Mouse (Mus musculus): ENCODE results near the gene Trim8. TPM values are rescaled to one million over a fixed set of nuclear protein-coding genes. Genes with fewer than 3 reads are reported as not detected.
A peak's percentile ranks its signal among the peaks of the same experiment; 100 is the strongest.

Trim8 gene
- polyA plus RNA-seq, 1 experiment from 2014 or later = 22.0 TPM

DNA sequence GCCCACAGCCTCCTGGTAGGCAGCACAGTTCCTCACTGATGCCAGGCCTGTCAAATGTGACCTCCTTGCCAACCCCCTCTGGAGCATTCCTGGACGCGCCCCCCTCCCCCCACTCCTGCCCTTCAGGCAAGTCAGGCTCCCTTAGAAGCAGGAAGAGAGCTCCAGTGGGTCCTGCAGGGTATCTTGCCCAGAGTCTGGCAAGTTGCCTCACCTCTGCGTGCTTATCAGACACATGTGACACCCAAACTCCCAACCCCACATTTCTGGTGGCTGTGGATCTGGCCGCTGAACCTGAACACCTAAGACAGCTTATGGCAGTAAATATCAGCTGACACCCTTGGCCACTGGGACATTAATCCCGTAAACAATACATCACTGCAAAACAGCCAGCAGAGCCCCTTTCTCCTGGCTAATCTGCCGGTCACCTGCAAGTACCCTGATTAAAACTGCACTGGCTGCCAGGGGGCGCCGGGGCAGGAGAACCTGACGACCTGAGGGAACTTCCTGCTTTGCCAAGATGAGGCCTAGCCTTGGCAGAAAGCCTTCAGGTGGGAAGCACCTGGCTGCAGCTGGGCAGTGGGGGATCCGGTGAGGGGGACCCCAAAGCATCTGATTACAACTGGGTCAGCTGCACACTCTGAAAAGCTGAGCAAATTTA lies 30.7 kb downstream of the Trim8 start:
- no peak for DNase-seq (ENCODE audit: low spot score)

DNA sequence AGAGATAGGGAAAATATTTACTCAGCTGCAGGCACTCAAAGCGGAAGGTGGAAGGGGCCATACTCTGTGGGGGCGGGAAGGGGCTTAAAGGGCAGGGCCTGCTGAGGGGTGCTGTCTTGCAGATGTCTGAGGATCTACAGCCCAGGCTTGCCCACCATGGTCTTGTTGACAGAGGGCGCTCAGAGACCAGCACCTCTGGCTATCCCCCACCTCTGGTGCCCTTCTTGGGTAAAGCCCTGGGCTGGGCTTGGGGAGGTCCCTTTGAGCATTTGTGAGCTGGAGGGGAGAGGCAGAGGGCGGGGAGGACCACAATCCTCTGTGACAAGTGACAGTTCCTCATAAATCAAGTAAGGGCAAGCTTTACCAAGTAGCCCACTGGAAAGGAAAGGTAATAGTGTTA lies 31.6 kb downstream of the Trim8 start:
- Histone ChIP-seq H3K27ac (peak overlapping the region; percentile 92), H3K4me3 (no peak overlapping the region), H3K4me1 (peaks cover 69% of the 10 kb centered on the region), H3K9me3 (no peaks in the 10 kb centered on the region), H3K27me3 (ENCODE audit: insufficient read depth, poor library complexity, severe bottlenecking) (no peaks in the 10 kb centered on the region), H3K36me3 (peaks cover 7% of the 10 kb centered on the region; the same call in 1 of the 2 replicates)
- WGBS = 37% methylated on average over 4 of the region's 4 CpGs
- no peak for DNase-seq (ENCODE audit: low spot score)

More for the DNA sequence above, 30.7 kb downstream of the Trim8 start:
- Histone ChIP-seq H3K27me3 (ENCODE audit: insufficient read depth, poor library complexity, severe bottlenecking) (no peaks in the 10 kb centered on the region), H3K36me3 (peaks cover 7% of the 10 kb centered on the region; the same call in 1 of the 2 replicates), H3K27ac (peak overlapping the region; percentile 92), H3K9me3 (no peaks in the 10 kb centered on the region), H3K4me1 (peaks cover 78% of the 10 kb centered on the region), H3K4me3 (peak overlapping the region; percentile 29)
- 10% methylated on average over 10 of the region's 10 CpGs for WGBS

DNA sequence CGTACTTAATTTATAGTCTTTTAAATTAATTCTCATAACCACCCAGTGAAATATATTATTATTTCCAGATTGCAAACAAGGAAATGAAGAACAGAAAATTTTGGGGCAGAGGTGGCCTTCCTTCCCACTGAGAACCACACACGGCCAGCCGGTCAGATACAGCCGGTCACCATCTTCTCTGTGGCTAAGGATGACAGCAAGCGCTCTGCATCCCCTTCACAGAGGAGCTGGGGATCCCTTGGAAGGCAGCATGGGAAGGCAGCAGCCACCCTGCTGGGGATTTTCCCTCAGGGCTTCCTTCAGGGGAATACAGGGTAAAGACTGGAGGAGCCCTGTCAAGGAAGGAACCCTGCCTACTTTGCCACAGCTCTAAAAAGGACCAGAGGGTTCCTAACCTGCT lies 32.0 kb downstream of the Trim8 start:
- no peak overlapping the region for H3K4me3 ChIP-seq
- no peaks in the 10 kb centered on the region for H3K27me3 ChIP-seq (ENCODE audit: insufficient read depth, poor library complexity, severe bottlenecking)
- DNase-seq (ENCODE audit: low spot score) = no peak
- peak overlapping the region; percentile 50; the same call in 1 of the 2 replicates for H3K27ac ChIP-seq
- H3K9me3 ChIP-seq = no peaks in the 10 kb centered on the region
- peaks cover 7% of the 10 kb centered on the region; the same call in 1 of the 2 replicates for H3K36me3 ChIP-seq
- WGBS = 71% methylated on average over 5 of the region's 5 CpGs
- peaks cover 65% of the 10 kb centered on the region for H3K4me1 ChIP-seq

- Histone ChIP-seq H3K27me3 (ENCODE audit: insufficient read depth, poor library complexity, severe bottlenecking) (no peaks in the 10 kb centered on the region), H3K4me1 (peaks cover 54% of the 10 kb centered on the region), H3K36me3 (peaks cover 10% of the 10 kb centered on the region; the same call in 1 of the 2 replicates), H3K4me3 (no peak overlapping the region), H3K9me3 (no peaks in the 10 kb centered on the region), H3K27ac (peak overlapping the region; percentile 29; the same call in 1 of the 2 replicates)
- no peak for DNase-seq (ENCODE audit: low spot score)
- 34% methylated on average over 6 of the region's 6 CpGs for WGBS
Measured at GRCm38 (mm10) chr19:46534542-46535098, 33.1 kb downstream of the Trim8 start.

DNA sequence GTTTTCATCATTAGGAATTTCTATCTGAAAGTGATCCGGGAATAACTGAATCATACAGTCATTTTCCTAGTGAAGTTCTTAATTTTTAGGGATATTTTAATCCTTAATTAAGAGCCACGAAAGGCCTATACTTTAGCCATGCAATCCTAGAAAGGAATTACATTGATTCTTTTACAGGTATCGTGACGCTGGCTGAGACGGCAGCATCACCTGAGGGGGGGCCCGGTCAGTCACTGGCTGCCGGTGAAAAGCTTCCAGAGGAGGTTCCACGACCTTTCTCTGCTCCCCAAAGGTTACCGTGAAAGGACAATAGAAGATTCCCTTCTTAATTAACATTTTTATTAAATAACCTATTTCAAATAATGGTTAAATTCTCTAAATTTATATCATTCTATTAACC lies 35.9 kb downstream of the Trim8 start:
- DNase-seq (ENCODE audit: low spot score) = peak; percentile 62
- Histone ChIP-seq H3K9me3 (no peaks in the 10 kb centered on the region), H3K27me3 (ENCODE audit: insufficient read depth, poor library complexity, severe bottlenecking) (no peaks in the 10 kb centered on the region), H3K27ac (no peak overlapping the region), H3K36me3 (peaks cover 34% of the 10 kb centered on the region), H3K4me1 (peaks cover 26% of the 10 kb centered on the region), H3K4me3 (no peak overlapping the region)
- 90% methylated on average over 9 of the region's 9 CpGs for WGBS

DNA sequence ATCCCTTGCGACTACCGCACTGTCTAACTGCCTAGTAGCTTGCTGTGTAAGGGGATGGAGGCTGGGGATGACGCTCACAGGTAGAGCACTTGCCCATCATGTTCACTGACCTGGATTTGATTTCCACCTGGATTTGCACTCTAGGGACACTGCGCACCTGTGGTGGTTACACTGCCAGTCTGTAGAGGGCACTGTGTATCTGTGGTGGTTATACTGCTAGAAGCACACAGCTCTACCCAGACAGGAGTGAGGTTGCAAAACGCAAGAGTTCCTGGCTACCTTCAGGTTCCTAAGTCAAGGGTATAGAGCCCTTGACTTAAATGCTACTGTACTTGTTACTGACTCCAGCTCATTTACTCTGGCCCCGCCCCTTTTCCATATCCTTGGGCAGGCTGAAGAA lies 36.7 kb downstream of the Trim8 start:
- Histone ChIP-seq H3K4me1 (peaks cover 18% of the 10 kb centered on the region), H3K4me3 (no peak overlapping the region), H3K9me3 (no peaks in the 10 kb centered on the region), H3K36me3 (peaks cover 37% of the 10 kb centered on the region), H3K27ac (no peak overlapping the region), H3K27me3 (ENCODE audit: insufficient read depth, poor library complexity, severe bottlenecking) (no peaks in the 10 kb centered on the region)
- WGBS = 81% methylated on average over 6 of the region's 6 CpGs
- peak; percentile 72 for DNase-seq (ENCODE audit: low spot score)

GRCm38 (mm10) chr19:46542750-46543149 lies 41.2 kb downstream of the Trim8 start:
- 81% methylated on average over 8 of the region's 8 CpGs for WGBS
- H3K9me3 ChIP-seq = no peaks in the 10 kb centered on the region
- 0 out of 2 replicates have a peak, but pooled peaks cover 8% of the 10 kb centered on the region for H3K4me1 ChIP-seq
- peaks cover 42% of the 10 kb centered on the region for H3K36me3 ChIP-seq
- DNase-seq (ENCODE audit: low spot score) = no peak
- no peaks in the 10 kb centered on the region for H3K27me3 ChIP-seq (ENCODE audit: insufficient read depth, poor library complexity, severe bottlenecking)
- no peak overlapping the region for H3K27ac ChIP-seq
- no peak overlapping the region for H3K4me3 ChIP-seq

DNA sequence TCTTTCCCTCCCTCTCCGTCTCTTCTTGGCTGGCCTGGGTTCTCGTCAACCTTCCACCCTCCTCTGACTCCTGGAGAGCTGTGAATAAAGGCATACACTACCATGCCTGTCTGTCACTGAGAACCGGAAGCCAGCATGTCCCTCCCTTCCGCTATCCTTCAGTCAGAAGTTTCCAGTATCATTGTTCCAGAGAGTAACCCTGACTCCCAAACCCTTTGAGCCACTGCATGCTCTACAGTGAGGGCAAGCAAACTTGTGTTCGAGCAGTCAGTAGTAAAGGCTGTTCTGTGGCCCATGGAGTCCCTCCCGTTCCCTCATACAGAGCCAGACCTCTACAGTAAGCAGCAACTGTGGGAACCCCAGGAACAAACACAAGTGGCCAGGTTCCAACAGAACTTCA lies 46.1 kb downstream of the Trim8 start:
- DNase-seq (ENCODE audit: low spot score) = no peak
- 63% methylated on average over 6 of the region's 6 CpGs for WGBS
- 0 out of 2 replicates have a peak, but pooled peaks cover 11% of the 10 kb centered on the region for H3K4me1 ChIP-seq
- H3K27ac ChIP-seq = peak overlapping the region; percentile 16; the same call in 1 of the 2 replicates
- H3K4me3 ChIP-seq = no peak overlapping the region
- no peaks in the 10 kb centered on the region for H3K9me3 ChIP-seq
- H3K36me3 ChIP-seq = peaks cover 48% of the 10 kb centered on the region
- no peaks in the 10 kb centered on the region for H3K27me3 ChIP-seq (ENCODE audit: insufficient read depth, poor library complexity, severe bottlenecking)

DNA sequence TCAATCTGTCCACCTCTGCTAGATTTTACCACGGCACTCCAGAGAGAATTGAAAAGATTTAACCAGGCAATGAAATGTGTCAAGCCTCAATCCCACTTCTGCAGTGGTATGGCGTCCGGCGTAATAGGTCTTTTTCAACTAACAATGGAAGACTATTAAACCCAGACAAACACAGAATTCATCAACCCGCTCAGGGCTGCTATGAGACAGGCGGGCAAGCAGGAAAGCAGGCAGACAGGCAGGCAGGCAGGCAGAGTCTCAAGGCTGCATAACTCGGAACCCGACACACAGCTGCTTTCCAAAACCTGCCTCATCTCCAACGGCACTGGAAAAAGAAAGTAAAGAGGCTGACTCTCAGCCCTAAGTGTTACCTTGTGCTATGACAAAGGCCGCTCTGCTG lies 46.6 kb downstream of the Trim8 start:
- H3K36me3 ChIP-seq = peaks cover 48% of the 10 kb centered on the region
- WGBS = 83% methylated on average over 10 of the region's 10 CpGs
- no peak overlapping the region for H3K4me3 ChIP-seq
- no peaks in the 10 kb centered on the region for H3K9me3 ChIP-seq
- H3K27ac ChIP-seq = no peak overlapping the region
- no peaks in the 10 kb centered on the region for H3K27me3 ChIP-seq (ENCODE audit: insufficient read depth, poor library complexity, severe bottlenecking)
- no peak for DNase-seq (ENCODE audit: low spot score)
- 0 out of 2 replicates have a peak, but pooled peaks cover 11% of the 10 kb centered on the region for H3K4me1 ChIP-seq

DNA sequence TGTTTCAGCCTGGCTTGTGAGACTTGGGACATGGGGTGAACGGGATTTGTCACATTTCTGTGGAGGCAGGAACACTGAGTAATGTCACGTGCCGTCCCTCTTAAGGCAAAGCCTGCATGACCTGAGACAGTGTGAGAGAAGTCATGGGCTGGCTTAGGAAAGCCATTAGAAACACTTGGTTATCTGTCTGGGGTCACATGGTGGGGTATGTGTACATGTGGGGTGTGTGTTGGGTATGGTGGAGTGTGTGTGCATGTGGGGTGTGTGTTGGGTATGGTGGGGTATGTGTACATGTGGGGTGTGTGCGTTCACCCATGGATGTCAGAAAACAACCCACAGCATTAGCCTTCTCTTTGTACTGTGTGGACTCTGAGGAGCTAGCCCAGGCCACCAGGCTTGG lies 48.9 kb downstream of the Trim8 start:
- no peaks in the 10 kb centered on the region for H3K27me3 ChIP-seq (ENCODE audit: insufficient read depth, poor library complexity, severe bottlenecking)
- WGBS = 92% methylated on average over 4 of the region's 4 CpGs
- H3K36me3 ChIP-seq = peaks cover 42% of the 10 kb centered on the region
- no peak overlapping the region for H3K27ac ChIP-seq
- no peak for DNase-seq (ENCODE audit: low spot score)
- H3K9me3 ChIP-seq = no peaks in the 10 kb centered on the region
- H3K4me3 ChIP-seq = no peak overlapping the region
- H3K4me1 ChIP-seq = peaks cover 19% of the 10 kb centered on the region

- Histone ChIP-seq H3K27ac (no peak overlapping the region), H3K4me3 (no peak overlapping the region), H3K27me3 (ENCODE audit: insufficient read depth, poor library complexity, severe bottlenecking) (no peaks in the 10 kb centered on the region), H3K9me3 (no peaks in the 10 kb centered on the region), H3K4me1 (peaks cover 13% of the 10 kb centered on the region), H3K36me3 (peaks cover 51% of the 10 kb centered on the region)
- no peak for DNase-seq (ENCODE audit: low spot score)
- WGBS = 87% methylated on average over 3 of the region's 4 CpGs
Measured at GRCm38 (mm10) chr19:46552496-46552895, 51.0 kb downstream of the Trim8 start.

- 51% methylated on average over 11 of the region's 11 CpGs for WGBS
- peak; percentile 81 for DNase-seq (ENCODE audit: low spot score)
Measured at GRCm38 (mm10) chr19:46553541-46553955, 52.0 kb downstream of the Trim8 start.

GRCm38 (mm10) chr19:46558009-46558408 lies 56.5 kb downstream of the Trim8 start:
- Histone ChIP-seq H3K4me1 (peaks cover 24% of the 10 kb centered on the region), H3K4me3 (no peak overlapping the region), H3K27me3 (ENCODE audit: insufficient read depth, poor library complexity, severe bottlenecking) (no peaks in the 10 kb centered on the region), H3K9me3 (no peaks in the 10 kb centered on the region), H3K36me3 (peaks cover 26% of the 10 kb centered on the region), H3K27ac (no peak overlapping the region)
- WGBS = 72% methylated on average over 8 of the region's 8 CpGs
- DNase-seq (ENCODE audit: low spot score) = no peak

More at GRCm38 (mm10) chr19:46553541-46553955, 52.0 kb downstream of the Trim8 start:
- Histone ChIP-seq H3K27me3 (ENCODE audit: insufficient read depth, poor library complexity, severe bottlenecking) (no peaks in the 10 kb centered on the region), H3K36me3 (peaks cover 52% of the 10 kb centered on the region), H3K27ac (no peak overlapping the region), H3K4me3 (no peak overlapping the region), H3K9me3 (no peaks in the 10 kb centered on the region), H3K4me1 (peaks cover 11% of the 10 kb centered on the region)
